Mouse (Mus musculus): ENCODE data around the gene Aatk.

Gene Aatk

DNA sequence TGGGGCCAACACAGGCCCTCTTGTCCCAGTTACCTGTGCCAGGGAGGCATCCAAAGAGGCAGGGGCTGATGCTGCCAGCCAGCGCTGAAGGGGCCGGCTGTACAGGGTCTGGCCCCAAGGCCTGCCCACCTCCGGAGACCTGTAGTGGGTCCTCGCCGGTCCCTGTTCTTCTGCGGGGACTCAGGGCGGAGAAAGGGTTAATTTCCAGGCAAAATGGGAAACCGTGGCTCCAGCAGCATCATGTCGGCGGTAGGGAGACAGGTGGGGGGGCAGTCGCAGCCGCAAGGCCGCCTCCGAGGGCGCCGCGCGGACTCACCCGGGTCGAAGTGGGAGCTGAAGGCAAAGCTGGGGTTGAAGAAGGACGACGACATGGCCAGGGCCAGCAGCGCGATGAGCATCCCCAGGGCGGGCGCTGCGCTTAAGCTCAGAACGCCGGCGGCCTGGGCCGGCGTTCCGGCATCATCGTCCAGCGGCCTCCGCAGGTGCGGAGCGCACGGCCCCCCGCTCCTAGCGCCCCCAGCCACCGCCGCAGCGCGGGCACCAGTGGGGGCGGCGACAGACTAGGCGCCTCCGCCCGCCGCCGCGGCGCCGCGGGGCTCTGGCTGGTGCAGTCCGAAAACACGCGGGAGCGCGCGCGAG lies at the start of gene Aatk:
Gene Aatk (minus strand): TSS at position 615 of the 639 bp plus-strand sequence.
- DNase-seq (ENCODE audit: low spot score in 2 of 2) = no peak

DNA sequence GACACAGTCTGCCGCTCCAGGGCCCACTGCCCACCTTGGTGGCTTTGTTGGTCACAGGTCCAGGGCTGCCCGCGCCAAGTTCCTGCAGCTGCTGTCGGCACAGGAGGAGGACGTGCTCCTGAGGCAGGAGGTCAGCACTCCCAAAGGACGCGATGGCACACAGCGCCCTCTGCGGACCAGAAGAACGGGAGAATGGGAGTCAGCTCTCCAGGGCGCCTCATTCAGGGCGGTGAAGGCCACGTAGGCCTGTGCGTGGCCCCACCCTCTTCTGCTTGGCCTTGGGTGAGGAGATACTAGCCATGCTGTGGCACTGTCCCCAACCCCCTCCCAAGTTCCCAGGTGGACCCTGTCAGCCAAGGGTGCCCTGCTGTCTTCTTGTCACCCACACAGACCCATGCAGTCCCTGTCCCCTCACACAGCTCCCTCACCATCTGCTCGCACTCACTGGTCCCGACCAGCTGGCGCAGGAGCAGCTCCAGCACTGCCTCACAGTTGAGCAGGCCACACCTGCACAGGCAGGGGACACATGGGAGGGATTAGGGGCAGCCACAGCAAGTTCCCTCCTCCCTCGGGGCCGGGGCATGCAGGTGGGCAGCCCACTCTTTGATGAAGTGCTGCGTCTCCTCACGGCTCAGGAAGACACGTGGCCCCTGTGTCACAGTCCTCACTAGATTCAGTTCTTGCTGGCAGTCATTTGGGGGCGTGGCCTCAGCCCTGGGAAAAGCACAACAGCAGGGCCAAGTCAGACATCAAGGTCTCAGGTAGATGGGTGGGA lies 46.0 kb upstream of the Aatk start:
- no peak for DNase-seq (ENCODE audit: low spot score in 2 of 2)

DNA sequence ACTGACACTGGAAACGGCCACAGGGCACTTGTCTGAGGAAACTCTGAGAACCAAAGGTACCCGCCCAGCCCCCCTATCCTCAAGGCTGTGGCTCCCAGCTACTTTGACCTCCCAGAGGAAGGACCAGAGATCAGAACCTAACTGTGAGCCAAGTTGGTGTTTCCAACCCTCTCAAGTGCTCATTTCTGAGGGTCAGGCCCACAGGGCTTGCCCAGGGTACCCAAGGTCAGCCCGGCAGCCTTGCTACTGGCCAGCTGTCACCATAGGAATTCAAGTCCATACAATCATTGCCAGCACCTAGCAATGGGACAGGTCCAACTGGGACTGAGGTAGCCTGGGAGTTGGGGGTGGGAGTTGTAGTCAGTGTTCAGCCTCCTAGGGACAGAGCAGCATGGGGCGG lies 43.7 kb upstream of the Aatk start:
- DNase-seq (ENCODE audit: low spot score in 2 of 2) = no peak

DNA sequence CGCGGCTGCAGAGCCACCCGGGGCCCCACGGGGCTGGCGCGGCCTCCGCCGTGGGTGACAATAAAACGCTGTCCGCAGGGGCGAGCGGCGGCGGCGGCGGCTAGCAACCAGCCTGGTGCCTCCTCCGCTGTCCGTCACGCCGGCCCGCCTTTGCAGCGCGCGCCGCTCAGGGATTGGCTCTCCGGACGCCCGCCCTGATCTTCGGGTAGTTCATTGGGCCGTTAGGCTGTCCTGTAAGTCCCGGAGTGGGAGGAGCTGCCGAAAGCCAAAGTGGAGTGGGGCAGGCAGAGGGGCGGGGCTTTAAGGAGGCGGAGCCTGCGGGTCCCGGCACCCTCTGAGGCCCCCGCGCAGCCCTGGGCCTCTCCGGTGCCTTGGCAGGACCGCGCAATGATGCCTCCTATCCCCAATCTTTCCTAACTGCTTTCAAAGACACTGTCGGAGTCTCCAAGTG lies 39.8 kb upstream of the Aatk start, which contains the start of gene Cep131:
Gene Cep131 (minus strand): TSS at position 126 of the 451 bp plus-strand sequence.
- peak; percentile 98 for DNase-seq (ENCODE audit: low spot score in 2 of 2)

DNA sequence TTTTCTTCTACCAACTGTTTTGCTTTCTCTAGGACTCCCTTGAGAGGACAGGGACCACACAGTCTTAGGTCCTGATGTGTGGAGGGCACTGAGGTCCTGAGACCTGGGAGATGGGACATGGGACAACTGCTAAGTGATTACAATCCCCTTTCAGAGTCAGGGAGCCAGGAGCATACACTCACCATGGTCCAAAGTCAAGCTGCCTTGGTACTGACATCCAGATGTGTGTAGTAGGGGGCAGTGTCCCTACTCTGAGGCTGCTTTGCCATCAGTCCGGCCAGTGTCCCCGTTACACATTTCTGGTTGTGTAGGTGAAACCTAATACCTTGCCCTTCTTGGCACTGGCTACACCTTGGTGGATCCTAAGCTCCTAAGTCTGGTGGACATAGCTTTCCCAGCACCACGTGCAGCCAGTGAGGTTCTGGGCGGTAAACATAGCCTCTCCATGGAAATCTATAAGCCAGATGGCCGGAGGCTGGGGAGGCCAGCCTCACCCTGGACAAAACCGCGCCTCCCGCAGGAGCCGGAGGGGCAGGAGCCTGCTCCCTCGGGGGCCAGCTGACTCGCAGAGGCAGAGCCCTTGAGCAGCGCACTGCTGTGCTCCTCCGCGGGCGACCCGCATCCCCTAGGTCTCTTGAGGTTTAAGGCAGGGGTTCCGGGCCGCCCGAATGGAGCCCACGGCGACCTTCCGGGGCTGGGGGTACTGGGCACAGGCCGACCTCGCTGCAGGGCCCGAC lies 39.1 kb upstream of the Aatk start:
- peak in 1 of 2 experiments; percentile 14 for DNase-seq (ENCODE audit: low spot score in 2 of 2)

DNA sequence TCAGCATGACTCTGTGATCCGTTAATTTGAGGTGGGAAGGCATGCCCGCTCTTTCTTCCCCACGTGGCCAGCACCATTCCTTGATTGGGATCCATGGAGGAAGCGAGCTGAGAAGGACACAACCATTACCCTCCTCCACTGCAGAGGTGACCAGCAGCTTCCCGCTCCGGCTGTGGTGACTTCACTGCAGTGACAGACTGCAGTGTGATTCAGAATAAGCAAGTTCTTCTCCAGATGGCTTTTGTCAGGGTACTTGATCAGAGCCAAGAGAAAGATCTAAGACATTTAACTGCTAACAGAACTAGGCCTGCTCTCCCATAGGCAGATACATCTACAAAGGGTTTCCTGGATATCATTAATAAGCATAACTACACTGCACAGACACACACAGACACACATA lies 33.3 kb upstream of the Aatk start:
- no peak for DNase-seq (ENCODE audit: low spot score in 2 of 2)

DNA sequence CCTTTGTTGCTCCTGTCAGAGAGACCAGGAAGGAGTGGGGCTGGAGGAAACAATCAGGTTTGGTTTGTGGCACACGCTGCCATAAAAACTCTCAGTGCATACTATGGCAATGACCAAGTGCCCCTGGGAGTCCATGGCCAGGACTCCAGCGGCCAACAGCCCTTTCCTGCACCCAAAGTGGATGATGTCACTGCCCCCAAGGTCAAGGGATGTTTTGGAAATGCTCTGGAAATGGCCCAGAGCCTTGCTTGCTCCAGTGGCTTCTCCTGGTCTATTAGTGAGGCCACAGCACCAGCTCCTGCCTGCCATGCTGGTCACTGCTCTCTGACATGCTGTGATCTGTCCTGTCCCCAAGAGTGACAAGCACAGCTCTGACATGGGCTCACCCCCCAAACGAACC lies 29.2 kb upstream of the Aatk start:
- DNase-seq (ENCODE audit: low spot score in 2 of 2) = no peak

DNA sequence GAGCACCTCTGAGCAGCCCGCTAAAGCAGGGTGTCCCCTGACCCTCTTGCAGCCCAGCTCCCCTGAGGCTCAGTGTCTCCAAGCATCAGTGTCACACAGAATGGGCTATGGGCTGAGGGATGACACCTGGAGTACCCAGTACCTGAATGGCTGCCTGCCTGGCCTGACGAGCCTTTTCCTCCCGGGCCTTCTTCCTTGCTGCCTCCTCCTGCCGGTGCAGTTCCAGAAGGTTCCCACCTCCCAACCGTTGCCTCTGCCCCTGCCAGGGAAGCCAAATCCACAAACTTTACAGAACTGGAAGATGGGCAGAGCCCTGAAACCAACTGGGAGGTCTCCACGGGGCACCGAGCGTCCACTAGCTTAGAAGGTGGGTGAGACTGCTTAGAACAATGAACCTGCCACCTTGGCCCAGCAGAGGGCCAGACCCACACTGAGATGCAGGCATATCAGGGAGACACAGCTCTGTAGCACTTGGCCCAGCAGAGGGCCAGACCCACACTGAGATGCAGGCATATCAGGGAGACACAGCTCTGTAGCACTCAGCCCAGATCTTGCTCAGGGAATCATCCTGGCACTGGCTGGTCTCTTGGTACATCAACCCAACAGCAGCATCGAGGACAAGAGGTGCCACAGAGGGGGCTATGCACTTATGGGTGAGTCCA lies 26.1 kb upstream of the Aatk start:
- DNase-seq (ENCODE audit: low spot score in 2 of 2) = no peak

DNA sequence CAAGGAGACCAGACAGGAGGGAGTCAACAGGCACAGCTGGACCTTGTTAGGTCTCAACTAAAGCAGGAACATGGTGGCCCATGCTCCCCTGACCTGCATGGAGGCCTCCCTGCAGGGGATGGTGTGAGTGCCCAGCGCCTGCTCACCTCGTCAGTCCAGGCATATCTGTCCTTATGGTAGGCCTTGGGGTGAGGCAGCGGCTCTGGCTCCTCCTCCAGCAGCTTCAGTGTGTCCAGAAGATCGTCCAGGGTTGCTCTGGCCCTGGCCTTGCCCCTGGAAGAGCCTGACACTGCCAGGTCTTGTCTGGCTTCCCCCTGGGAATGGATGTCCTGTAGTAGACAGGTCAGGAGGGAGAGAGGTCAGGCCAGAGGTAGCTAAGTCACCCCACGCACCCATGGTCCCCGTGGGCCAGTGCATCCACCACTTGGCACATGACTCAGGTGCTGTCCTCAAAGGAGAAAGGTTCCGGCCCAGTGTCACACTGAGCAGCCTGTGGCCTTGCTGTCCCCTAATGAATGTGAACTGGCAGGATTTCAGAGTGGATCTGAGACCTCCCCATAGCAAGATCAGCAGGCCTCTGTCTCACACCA lies 24.9 kb upstream of the Aatk start:
- DNase-seq (ENCODE audit: low spot score in 2 of 2) = no peak

DNA sequence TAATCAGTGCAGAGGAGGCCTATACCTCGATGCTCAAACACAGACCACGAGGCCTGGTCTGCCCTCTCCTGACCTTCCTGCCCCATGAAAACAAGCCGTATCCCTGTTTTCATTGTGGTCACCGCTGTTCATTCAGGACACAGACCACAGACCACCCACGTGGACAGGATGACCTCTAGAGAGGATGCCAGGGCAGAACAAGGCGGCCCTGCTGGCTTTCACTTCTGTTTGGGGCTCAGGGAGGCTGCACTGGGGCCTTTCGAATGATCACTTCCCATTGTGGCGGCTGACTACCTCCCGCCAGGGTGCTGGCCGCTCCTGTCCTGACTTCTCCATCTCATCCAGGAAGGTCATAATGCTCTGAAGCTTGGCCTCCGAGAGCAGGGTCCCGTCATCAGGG lies 24.1 kb upstream of the Aatk start:
- peak in 1 of 2 experiments; percentile 24 for DNase-seq (ENCODE audit: low spot score in 2 of 2)

DNA sequence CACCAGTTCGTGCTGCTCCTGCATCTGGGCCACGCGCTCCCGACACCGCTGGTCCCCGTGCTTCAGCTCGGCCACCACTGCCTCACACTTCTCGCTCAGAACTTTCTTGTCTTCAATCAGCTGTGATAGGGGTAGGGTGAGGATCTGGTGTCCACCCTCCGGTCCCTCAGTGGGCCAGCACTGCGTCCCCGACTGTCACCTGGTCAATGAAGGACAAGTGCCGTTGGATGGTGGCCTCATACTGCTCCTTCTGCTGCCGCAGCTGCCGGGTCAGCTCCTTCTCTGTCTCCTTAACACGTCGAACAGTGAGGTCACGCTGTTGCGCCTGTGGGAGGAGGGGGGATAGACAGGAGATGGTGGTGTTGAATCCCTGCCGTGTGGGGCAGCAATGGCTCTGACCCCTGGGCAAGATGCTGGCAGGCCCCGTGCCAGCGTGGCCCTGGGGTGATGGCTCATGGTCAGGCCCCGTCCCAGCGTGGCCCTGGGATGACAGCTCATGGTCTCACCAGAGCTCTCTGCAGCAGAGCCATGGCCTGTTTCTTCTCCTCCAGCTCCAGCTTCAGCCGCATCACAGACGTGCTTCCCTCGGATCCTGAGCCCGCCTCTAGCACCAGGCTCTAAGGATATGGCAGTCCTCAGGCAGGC lies 23.4 kb upstream of the Aatk start:
- DNase-seq (ENCODE audit: low spot score in 2 of 2) = no peak

DNA sequence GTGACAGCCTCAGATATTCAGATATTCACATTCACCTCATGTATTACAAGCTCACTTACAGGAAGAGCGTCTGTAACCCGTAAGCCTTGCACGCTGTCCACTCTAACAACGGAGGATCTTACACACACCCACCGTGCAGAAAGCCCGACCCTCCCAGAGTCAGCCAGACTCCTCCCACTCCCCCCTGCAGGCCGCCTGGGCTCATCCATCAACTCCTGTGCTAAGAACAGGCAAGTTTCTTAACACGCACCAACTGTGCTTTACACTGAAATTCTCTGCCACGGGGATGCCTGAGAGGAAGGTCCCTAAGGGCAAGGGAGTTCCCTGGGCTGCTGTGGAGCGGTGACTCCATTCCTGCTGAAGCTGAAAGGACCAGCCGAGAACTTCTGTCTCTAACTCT lies 22.3 kb upstream of the Aatk start:
- DNase-seq (ENCODE audit: low spot score in 2 of 2) = no peak

DNA sequence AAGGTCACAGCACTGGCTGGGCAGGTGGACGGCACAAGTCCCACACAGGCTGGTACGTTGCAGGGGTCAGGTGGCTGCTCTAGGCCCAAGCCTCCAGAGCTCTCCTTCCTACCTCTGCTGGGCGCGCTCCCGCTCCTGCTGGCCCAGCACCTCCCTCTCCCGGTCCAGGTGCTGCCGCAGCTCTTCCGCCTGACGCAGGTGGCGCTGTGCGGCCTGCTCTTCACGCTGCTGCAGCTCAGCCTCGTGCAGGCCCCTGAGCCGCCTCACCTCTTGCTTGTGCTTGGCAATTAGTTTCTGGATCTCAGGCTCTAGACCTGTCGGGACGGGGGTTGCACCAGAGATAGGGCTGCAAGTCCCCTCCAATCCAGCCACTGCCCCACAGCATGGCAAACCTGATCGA lies 20.9 kb upstream of the Aatk start:
- DNase-seq (ENCODE audit: low spot score in 2 of 2) = no peak

DNA sequence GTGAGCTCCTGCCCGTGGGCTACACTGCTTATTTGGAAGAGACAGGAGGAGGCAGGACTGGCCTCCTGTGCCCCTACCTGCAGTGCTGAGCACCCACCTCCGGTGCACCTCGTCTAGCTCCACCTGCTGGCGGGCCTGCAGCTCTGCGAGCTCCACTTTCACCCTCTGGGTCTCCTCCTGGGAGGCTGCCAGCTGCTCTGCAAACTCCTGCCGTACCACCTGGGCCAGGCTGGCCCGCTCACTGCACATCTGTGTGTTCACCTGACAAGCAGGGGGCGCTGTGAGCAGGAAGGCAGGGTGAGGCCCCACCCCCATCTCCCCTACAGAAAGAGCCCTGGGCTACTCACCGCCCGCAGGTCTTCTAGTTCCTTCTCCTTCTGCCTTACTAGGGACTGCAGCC lies 18.3 kb upstream of the Aatk start:
- DNase-seq (ENCODE audit: low spot score in 2 of 2) = peak; percentile 20 to 21

DNA sequence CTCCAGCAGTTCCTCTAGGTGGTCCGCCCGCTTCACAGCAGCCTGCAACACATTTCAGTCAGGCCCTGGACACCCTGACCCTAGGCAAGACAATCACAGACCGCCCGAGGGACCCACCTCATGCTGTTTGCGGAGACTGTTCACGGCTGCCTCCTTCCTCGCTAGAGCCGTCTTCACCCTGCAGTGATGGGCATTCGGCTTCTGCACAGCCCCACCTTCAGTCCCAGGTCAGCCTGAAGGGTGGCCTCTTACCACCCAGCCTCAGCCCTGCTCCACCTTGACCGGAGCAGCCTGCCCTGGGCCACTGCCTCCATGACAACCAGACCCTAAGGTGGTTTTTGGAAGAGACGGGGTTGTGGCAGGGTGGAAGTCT lies 17.7 kb upstream of the Aatk start:
- DNase-seq (ENCODE audit: low spot score in 2 of 2) = no peak

DNA sequence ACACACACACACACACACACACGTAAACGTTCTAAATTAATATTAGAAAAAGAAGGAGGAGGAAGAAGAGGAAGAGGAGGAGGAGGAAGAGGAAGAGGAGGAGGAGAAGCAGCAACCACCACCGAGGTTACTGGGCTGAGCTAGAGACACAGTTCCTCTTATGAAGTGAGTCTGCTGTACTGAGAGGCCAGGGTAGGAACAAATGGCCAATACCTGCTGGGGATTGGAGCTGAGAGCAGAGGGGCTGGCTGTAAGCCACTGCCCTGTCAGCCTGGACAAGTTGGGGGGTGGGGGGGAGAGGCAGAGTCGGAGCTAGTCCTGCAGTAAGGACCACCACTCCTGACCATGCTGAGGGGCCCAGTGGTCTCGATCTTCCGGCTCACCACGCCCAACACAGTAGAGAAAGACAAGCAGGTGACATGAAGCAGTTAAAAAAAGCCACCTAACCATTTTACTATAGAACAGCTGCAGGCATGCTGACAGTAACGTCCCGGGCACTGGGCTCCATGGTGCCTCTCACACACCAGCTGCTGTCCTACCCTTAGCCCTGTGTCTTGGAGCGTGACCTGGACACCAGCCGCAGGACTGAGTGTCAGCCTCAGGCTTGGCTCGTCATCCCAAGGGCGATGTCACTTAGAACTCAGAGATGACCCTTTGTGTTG lies 17.2 kb upstream of the Aatk start:
- no peak for DNase-seq (ENCODE audit: low spot score in 2 of 2)

DNA sequence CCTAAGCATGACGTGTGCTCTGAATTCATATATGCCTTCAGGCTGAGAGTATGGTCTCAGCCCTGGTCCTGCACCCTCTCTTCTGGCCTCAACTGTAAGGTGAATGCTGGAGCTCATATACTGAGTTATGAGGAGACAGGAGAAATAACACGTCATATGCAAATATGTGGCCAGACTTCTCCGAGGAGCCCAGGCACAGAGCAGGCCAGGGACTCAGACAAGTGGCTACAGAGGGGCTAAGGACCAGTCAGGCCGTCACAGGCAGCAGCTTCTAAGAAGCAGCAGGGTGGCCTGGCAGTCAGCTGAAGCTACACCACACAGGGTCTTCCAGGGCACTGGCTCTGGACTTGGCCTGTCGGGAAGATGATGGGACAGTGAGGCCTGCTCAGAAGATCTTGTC lies 16.4 kb upstream of the Aatk start:
- no peak for DNase-seq (ENCODE audit: low spot score in 2 of 2)

DNA sequence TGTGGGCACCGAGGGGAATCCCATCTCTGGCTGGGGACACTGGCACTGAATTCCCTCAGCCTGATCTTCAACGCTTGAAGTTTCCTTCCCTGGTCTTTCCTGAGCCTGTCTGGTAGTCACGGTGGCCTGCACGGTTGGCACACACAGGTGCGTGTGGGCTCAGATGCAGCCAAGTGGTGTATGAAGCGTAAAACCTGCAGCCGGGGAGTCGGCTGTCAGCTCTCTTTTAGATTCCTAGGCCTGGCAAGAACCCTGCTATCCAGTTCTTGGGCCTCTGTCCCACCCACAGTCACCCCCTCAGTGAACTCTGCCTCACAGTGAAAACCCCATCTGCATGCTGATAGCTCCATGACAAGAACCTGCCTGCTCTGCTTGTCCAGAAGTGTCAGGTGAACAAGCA lies 13.7 kb upstream of the Aatk start:
- no peak for DNase-seq (ENCODE audit: low spot score in 2 of 2)

DNA sequence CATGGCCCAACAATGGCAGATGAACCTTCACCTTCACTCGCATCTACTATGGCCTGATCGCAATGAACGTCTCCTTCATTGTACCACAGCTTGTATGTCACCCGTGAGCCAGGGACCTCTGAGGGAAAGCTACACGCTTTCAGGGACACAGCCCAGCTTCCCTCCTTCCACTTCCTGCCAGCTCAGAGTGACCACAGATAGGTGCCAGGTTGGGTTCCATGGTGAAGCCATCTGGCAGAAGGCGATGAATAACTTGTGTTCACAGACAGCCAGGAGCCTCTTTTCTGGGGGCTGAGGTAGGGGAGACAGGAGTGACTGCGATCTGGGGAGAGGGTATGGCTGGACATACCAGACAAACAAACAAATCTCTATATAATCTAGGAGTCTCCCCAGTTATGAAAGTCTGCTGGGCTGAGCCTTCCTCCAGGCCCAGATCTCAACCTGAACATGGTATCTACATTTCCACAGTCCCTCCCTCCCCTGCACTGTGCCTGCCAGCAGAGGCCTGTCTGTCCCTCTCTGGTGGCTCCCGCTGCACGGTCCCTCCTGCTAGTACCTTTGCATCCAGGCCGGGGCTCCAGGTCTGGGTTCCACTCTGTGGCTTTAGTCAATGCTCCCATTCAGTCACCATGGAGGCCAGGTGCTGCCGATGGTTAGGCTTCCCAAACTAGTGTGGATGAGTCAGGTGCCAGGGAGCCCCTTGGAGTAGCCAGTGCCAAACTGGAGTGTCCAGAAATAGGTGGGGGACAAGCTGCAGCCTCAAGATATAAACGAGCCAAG lies 9.2 kb upstream of the Aatk start:
- no peak for DNase-seq (ENCODE audit: low spot score in 2 of 2)

DNA sequence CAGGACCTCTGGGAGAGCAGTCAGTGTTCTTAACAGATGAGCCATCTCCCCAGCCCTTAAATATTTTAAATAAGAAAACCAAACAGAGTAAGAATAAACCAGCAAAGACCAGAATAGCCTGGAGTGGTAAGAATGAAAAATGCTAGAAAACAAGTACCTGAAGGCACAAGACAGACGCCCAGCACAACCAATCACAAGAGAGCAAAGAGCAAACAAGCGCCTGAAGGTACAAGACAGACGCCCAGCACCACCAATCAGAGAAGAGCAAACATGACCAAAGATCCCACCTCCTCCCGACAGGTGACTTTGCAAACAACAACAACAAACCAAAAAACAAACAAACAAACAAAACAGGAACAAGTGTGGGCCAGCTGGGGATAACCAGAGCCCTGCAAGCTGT lies 6.9 kb upstream of the Aatk start:
- no peak for DNase-seq (ENCODE audit: low spot score in 2 of 2)
